Mouse (Mus musculus): Measurements from ENCODE around the gene Brat1.

DNA sequence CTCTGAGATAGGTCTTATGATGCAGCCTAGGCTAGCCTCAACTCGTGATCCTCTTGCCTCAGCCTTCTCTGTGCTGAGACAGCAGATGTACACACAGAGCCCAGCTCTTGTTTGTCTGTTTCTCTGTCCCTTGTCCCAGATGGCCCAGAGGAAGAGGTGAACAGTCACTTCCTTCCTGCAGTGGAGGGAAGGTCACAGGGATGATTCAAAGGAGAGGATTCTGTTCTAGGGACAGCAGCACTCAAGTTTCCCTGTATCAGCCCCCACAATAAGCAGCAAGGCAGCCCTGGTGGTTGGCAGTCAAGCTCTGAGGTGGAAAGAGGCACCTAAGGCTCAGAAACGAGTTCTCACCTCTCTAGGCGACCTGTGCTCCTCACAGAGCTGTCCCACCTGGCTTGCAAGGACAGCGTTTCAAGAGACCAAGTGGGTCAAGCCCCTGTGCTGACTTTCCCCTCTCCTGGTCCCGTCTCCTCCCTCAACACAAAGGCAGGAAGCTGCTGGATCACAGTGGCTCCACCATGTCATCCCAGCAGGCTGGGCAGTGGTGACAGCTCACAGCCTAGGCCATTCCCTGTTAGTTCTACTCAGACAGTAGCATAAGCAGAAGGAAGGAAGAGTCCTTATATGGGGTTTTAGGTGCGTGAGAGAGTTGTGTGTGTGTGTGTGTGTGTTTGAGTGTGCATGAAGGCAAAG, 60.3 kb downstream of the Brat1 start:
- TF ChIP-seq GATA1 (IDR thresholded peaks at IDR 0.05; ENCODE audit: low read length) (no peak), TAL1 (IDR thresholded peaks at IDR 0.05; ENCODE audit: low read length) (no peak)
